Comparison of ENCODE assay signal across 8 mouse cellular contexts in the genomic region with DNA sequence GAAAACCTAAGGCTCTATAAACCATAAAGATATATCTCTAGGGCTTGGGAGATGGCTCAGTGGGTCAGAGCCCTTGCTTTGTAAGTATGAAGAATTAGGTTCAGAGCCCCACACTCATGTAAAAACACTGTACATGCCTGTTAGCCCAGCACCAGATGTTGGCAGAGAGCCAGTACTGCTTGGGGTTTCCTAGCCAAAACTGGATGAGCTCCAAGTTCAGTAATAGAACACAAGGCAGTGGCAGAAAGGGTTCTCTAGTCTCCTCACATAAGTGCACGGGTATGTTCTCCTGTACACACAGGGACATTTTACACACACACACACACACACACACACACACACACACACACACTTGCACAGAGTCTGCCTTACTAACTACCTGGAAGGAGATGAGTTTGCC.
A peak's percentile ranks its signal among the peaks of the same experiment; 100 is the strongest.
DNase-seq lines count a peak whose midpoint lies in the region; ATAC-seq lines count a peak whose summit lies in the region.

No protein-coding gene starts in this region.

- H3K4me2 ChIP-seq in forebrain, embryonic 14.5 days (ENCODE audit: low read length), result no peak overlapping the region

- H3K27me3 ChIP-seq in forebrain, embryonic 14.5 days (replicated peaks; ENCODE audit: control insufficient read depth, insufficient read depth, low read length), result no peaks in the 10 kb centered on the region

- no peaks in the 10 kb centered on the region for H3K36me3 ChIP-seq in forebrain, embryonic 14.5 days (ENCODE audit: control insufficient read depth, insufficient read depth, low read length)

- H3K4me1 ChIP-seq in forebrain, embryonic 14.5 days (ENCODE audit: control insufficient read depth, insufficient read depth, low read length), result peaks cover 6% of the 10 kb centered on the region; the same call in 1 of the 2 replicates

- no peak overlapping the region for H3K27ac ChIP-seq in forebrain, embryonic 14.5 days (ENCODE audit: low read depth, low read length)

- 19% methylated on average over 1 of the region's 1 CpGs for WGBS in forebrain, embryonic 14.5 days

- intact Hi-C loops in left cerebral cortex, postnatal 25 days (cut with DNase I), result no loop called here
- intact Hi-C loops in left cerebral cortex, postnatal 36 days (cut with DNase I), result no loop called here

- peak; percentile 28 for DNase-seq in adrenal gland, postnatal 25 days
- DNase-seq in adrenal gland, adult 8-10 months, result no peak
- DNase-seq in left cerebral cortex, postnatal 25 days (ENCODE audit: low spot score in 2 of 2), result peak; percentile 20 to 25
- DNase-seq in left cerebral cortex, postnatal 36 days (ENCODE audit: low spot score in 2 of 2), result no peak
- DNase-seq in forebrain, embryonic 14.5 days (ENCODE audit: low spot score), result peak; percentile 94
- DNase-seq in kidney, postnatal 25 days, result peak; percentile 56 to 68
- DNase-seq in mesoderm, embryonic 11.5 days (ENCODE audit: low read depth, low spot score), result peak; percentile 45
- DNase-seq in thymus, postnatal 25 days, result no peak

- ATAC-seq in forebrain, embryonic 14.5 days, result peak; percentile 89

- H3K9me3 ChIP-seq in forebrain, embryonic 14.5 days (replicated peaks; ENCODE audit: control insufficient read depth, low read length), result no peaks in the 10 kb centered on the region

- no peak overlapping the region for H3K9ac ChIP-seq in forebrain, embryonic 14.5 days (ENCODE audit: low read length)

- H3K4me3 ChIP-seq in forebrain, embryonic 14.5 days (ENCODE audit: low read depth, low read length), result no peak overlapping the region

Comparison
In these comparisons a context has a peak if more than half of its experiments do, and no peak if none do; other contexts are left out.
1. DNase-seq: peak in adrenal gland, postnatal 25 days (single experiment), left cerebral cortex, postnatal 25 days (2 of 2), forebrain, embryonic 14.5 days (single experiment), kidney, postnatal 25 days (2 of 2) and mesoderm, embryonic 11.5 days (single experiment); none in adrenal gland, adult 8-10 months (single experiment), left cerebral cortex, postnatal 36 days (0 of 2) and thymus, postnatal 25 days (single experiment).